Mouse (Mus musculus) CD4-positive helper T cell, adult 2 months (primary cell): ENCODE results near the gene Adgre5.

ENCODE experiments used
- DNase-seq: peaks from one replicate; pipeline ENCODE4 v3.0.0-alpha.2; 2012; ENCODE audit warnings: low read depth, missing footprints, low spot score

Adgre5 gene

DNA sequence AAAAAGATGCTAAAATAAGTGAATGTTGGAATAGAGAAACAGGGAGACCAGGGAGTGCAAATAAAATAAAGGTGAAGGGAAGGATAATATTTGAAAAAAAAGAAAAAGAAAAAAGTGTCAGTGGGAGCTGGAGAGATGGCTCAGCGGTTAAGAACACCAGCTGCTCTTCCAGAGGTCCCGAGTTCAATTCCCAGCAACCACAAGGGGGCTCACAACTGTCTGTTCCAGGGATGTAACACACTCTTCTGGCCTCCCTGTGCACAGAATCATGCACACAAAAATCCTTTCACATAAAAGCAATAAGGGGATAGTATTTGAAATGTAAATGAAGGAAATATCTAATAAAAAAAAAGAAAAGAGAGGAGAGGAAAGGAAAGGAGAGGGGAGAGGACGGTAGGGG lies 13.0 kb upstream of the Adgre5 start:
- DNase-seq = no peak

DNA sequence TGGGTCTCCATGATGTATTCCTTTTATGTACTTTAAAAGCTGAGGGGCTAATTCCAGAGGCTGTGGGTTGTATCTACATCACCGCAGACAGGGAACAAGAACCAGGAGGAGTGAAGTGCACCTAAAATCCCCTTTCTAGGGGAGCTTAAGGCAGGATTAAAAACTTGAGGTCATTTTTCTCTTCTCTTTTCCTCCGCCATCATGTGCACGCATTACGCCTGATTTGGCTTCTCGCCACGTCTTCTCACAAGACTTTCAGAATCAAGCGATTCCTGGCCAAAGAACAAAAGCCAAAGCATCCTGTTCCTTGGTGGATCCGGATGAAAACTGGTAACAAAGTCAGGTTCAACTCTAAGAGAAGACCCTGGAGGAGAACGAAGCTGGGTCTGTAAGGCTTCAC lies 8.1 kb upstream of the Adgre5 start:
- DNase-seq = peak; percentile 46

GRCm38 (mm10) chr8:83748708-83749107 lies 7.6 kb upstream of the Adgre5 start:
- peak; percentile 93 for DNase-seq

DNA sequence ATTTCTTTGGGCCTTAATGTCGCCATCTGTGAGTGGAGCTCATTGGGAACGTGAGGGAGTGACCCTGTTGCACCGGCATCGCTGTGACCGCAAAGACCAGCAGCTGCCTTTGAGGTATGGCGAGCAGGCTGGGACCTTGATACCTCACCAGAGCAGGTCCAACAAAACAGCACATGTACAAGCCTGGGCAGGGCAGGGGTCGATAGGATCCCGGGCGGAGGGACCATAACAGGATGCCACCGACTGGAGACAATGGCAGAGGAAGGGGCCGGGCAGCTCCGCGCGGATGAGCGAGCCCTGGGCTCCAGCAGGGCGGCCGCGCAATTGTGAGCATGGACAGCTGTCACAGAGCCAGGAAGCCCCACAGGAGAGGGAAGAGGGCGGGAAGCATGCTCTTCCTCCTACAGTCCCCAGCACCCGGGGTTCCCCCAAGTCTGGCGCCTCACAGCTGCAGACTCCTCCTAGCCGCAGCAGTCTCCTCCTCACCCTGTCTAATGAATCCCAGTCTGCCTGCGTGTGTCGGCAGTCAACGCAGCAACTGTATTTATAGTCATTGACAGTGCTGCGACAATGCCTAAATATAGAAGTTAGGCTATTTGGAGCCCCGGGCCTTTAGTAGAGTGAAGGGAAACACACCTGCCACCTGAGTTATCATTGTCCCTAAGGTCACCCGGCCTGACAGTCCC lies 6.7 kb upstream of the Adgre5 start:
- DNase-seq = peak; percentile 83

- DNase-seq = no peak
Measured at GRCm38 (mm10) chr8:83744070-83744469, 2.9 kb upstream of the Adgre5 start.

DNA sequence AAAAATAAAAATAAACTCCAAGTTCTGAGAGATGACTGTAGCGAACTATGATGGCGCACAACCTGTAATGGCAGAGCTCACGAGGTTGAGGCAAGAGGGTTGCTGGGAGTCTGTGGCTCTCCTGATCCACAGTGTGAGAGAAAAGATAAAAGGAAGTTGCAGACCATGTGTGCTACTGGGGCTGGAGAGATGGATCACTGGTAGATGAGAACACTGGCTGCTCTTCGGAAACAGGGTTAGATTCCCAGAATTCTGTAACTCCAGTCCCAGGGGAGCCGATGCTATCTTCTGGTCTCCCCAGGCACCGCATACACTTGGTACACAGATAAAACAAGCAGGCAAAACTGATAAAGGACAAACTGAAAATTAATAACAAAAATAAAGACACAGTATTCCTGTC lies 1.8 kb upstream of the Adgre5 start:
- no peak for DNase-seq

- peak; percentile 85 for DNase-seq
Measured at GRCm38 (mm10) chr8:83741849-83742655, 926 bp upstream of the Adgre5 start.

- no peak for DNase-seq
Measured at GRCm38 (mm10) chr8:83740586-83740975, 545 bp downstream of the Adgre5 start.

- peak; percentile 91 for DNase-seq
Measured at GRCm38 (mm10) chr8:83739711-83740468, 1.2 kb downstream of the Adgre5 start.

DNA sequence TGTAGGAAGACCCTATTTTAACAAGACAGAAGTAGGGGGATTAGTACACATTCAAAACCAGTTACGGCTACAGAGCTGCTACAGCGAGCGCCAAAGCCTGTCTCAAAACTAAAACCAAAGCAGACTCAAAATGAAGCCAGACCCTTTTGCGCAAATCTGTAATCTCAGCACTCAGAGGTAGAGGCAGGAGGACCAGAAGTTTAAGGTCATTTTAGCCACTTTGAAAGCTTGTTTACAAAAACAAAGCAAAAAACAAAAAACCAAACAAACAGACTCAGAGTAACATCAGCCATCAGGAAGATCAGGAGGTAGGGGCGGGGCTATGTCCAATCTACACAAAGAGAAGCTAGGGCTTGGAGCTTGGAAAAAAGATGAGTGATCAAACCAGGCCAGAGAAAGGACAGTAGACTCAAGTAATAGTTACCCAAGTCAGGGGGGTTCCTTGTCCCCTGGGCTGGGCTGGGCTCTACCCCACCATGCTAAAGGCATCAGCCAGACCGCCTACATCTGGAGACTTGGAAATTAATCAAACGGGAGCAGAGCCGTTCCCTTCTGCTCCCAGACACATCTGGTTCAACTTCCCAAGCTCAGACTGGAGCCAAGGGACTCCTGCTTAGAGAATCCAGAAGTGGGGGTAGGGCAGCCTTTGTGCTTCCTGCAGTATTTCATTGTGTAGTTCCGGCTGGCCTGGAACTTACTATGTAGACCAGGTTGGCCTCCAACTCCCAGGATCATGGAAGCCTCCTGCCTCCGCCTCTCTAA lies 2.0 kb downstream of the Adgre5 start:
- DNase-seq = no peak

DNA sequence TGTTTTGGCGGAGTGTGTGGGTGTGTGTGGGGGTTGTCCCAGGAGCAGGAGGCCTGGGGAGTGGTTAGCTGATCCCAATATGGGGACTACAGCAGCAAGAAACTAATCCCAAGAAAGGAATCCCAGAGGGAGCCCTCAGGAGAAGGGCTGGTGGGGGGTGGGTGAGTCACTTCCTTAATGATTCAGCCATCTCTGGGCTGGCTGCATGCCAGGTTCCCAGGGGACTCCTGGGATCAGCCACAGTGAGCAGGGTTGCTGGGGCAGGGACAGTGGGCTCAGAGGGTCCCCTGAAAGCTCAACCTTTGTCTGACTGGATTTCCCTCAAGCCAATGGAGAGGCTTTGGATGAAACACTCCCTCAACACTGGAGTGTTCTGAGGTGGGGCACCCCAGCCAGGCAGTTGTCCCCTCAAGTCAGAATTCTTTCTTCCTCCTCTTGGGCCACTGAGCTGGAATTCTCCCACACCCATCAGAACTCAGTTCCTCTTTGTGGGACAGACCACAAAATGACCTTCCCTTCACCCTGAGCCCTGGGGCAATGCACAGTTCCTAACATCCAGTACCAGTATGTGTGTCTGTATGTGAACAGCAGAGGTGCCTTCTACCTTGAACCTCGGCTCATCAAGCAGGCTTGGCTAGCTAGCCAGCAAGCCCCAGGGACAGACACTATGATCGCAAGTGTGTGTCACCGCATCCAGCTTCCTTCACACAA lies 3.1 kb downstream of the Adgre5 start:
- no peak for DNase-seq

- no peak for DNase-seq
Measured at GRCm38 (mm10) chr8:83737346-83737745, 3.8 kb downstream of the Adgre5 start.

- peak; percentile 82 for DNase-seq
Measured at GRCm38 (mm10) chr8:83736681-83737080, 4.4 kb downstream of the Adgre5 start.

GRCm38 (mm10) chr8:83732919-83733318 lies 8.2 kb downstream of the Adgre5 start:
- no peak for DNase-seq

DNA sequence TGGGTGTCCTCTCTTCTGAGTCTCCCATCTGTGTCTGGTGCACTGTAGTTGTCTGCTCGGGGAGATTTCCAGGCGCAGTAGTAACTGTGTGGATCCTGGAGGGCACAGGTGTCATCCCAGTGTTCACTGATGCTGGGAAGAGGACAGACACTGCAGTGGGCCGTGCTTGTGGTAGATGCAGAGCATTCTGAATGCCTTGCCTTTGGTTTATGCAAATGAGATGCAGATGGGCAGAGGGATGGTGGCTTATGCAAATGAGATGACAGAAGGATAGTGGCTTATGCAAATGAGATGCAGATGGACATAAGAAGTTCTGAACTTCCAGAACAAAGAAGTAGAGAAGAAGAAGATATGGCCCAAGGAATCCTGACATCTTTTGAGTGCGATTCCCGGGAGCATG lies 9.2 kb downstream of the Adgre5 start:
- DNase-seq = no peak

DNA sequence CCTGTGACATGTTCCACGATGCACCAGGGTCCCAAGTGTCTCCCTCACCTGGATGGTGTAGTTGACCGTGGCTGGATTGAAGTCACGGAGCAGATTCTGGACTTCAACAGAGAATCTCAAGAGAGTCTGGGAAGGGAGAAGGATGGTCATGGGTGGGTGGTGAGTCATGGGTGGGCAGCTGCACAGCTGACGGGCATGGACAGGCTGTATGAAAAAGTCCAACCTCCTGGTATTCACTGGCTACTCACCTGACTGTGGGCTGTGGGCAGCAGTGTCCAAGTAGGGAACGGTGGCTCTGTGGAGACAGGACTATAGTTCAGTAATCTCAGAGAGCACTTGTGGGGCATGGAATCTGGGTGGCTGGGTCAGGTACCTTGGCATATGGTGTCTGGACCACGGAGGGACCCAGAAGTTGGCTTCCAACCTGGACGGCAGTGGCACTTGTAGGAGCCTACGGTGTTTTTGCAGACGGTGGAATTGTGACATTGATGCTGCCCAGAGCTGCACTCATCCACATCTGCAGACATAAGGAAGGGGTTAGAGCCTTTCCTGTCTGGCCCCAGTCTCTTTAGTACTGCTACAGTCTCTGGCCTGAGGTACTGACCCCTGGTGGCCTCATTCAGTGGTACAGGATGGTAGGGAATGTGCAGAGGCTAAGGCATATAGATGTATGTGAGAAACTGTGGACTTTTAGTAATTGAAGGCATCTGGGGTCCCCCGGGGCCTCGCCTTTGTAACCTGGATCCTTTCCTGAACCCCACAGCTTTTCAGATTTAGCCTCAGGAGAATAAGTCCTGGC lies 11.9 kb downstream of the Adgre5 start:
- DNase-seq = peak; percentile 34

GRCm38 (mm10) chr8:83725521-83726102 lies 15.5 kb downstream of the Adgre5 start:
- DNase-seq = no peak

DNA sequence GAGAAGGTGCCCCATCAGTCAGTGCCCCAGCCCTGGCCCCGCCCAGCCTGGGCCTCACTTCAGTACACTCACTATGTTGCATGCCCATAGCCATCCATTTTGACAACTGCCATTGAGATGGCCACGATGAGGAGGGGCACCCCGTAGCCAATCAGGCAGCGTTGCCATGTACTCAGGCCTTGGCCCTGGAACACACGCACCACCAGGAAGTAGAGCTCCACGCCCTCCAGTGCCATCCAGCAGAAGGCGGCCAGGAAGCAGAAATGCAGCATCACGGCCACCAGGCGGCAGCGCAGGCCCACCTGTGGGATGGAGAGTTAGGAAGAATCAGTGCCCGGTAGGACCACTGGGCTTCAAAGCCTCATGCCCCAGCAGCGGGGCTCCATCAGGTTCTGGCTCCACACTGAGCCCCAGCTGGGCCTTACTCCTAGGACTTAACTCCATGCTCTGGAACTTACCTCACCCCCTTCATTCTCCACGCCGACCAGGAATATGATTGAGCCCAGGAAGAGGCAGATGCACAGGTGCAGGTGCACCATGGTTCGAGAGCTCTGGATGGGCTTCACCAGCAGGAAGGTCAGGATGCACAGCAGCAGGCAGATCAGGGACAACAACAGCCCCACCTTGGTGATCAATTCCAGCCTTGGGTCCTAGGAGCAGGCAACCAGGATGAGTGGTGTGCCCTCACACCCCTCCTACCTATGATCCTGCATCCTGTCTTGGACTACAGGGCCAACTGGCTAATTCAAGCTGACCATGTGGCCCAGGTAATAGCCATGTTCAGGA lies 16.2 kb downstream of the Adgre5 start:
- peak; percentile 82 for DNase-seq
